Mouse (Mus musculus): ENCODE data around the gene Med25.

GRCm38 (mm10) chr7:44870614-44871013, 21.9 kb downstream of the Med25 start:
- no peak for TF ChIP-seq CTCF (IDR thresholded peaks at IDR 0.05)
- no peak for TF ChIP-seq EP300 (IDR thresholded peaks at IDR 0.05)

Measured in lung, postnatal 0 days (tissue).